Mouse (Mus musculus): Measurements from ENCODE around the gene Ifitm5. TPM values are rescaled to one million over a fixed set of nuclear protein-coding genes. Genes with fewer than 3 reads are reported as not detected.

Gene Ifitm5
- polyA plus RNA-seq, 1 experiment from 2014 or later, result 0.28 TPM

DNA sequence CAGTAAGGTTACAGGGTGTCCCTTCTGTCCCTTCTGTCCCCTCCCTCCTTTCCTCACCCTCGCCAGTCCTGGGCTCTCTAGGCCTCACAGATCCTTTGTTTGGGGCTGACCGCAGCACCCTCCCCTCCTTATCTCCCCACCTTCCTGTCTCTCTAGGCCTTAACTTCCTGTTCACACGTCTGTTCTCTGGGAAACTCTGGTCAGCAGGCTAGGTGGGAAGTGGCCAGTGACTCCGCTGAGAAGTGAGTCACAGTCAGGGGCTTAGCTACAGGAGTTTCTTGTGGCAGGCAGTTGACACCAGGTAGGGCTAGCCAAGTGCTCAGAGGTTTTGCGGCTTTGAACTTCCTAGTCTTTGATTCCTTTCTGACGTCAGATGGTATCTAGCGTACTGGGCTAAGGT lies 3.1 kb downstream of the Ifitm5 start:
- Histone ChIP-seq H3K27me3 (ENCODE audit: control insufficient read depth, insufficient read depth, low read length) (no peaks in the 10 kb centered on the region), H3K4me2 (ENCODE audit: low read depth, low read length) (no peak overlapping the region), H3K27ac (ENCODE audit: low read depth, low read length) (no peak overlapping the region), H3K36me3 (ENCODE audit: control insufficient read depth, insufficient read depth, low read length) (no peaks in the 10 kb centered on the region), H3K9me3 (ENCODE audit: control insufficient read depth, low read length) (no peaks in the 10 kb centered on the region), H3K9ac (replicated peaks; ENCODE audit: low read depth, low read length) (no peak overlapping the region), H3K4me3 (ENCODE audit: low read depth, low read length) (no peak overlapping the region), H3K4me1 (ENCODE audit: control insufficient read depth, insufficient read depth, low read length) (no peaks in the 10 kb centered on the region)
- no peak for ATAC-seq (ENCODE audit: low read depth)
- WGBS, result 81% methylated on average over 7 of the region's 7 CpGs

DNA sequence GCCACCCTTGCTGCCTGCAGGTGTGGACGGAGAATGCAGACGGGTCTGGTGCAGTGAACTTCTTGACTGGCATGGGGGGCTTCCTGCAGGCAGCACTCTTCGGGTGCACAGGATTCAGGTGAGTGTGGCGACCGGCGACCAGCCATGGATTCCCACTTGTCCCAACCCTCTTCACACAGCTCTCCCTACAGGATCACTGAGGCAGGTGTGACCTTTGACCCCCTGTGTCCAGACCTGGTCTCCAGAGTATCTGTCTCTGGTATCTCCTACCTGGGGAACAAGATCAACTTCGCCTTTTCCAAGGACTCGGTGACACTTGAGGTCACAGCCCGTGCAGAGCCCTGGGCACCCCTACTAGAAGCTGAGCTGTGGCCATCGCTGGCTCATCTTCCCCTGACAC lies 3.8 kb downstream of the Ifitm5 start:
- WGBS, result 92% methylated on average over 10 of the region's 10 CpGs
- no peak overlapping the region for H3K4me3 ChIP-seq (ENCODE audit: low read depth, low read length)
- no peaks in the 10 kb centered on the region for H3K27me3 ChIP-seq (ENCODE audit: control insufficient read depth, insufficient read depth, low read length)
- no peak overlapping the region for H3K4me2 ChIP-seq (ENCODE audit: low read depth, low read length)
- no peaks in the 10 kb centered on the region for H3K9me3 ChIP-seq (ENCODE audit: control insufficient read depth, low read length)
- no peak overlapping the region for H3K27ac ChIP-seq (ENCODE audit: low read depth, low read length)
- H3K4me1 ChIP-seq (ENCODE audit: control insufficient read depth, insufficient read depth, low read length), result no peaks in the 10 kb centered on the region
- no peaks in the 10 kb centered on the region for H3K36me3 ChIP-seq (ENCODE audit: control insufficient read depth, insufficient read depth, low read length)
- H3K9ac ChIP-seq (replicated peaks; ENCODE audit: low read depth, low read length), result no peak overlapping the region
- ATAC-seq (ENCODE audit: low read depth), result no peak

DNA sequence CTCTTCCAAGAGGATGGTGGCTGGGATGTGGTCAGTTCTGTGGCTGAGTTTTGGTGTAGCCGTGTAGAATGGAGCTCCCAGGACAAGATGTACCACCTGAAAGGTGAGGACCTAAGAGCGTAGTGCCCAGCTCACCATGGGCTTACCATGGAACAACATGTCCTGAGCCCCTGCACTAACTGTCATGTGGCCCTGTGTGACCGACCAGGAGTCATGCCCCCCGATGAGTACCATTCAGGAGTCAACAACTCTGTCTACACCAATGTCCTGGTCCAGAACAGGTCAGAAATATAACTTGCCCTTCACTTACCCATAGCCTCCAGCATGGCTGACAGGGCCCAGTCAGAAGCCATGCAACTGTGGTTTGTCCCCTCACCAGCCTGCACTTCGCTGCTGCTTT lies 4.8 kb downstream of the Ifitm5 start:
- H3K27ac ChIP-seq (ENCODE audit: low read depth, low read length), result no peak overlapping the region
- ATAC-seq (ENCODE audit: low read depth), result no peak
- H3K27me3 ChIP-seq (ENCODE audit: control insufficient read depth, insufficient read depth, low read length), result no peaks in the 10 kb centered on the region
- H3K9me3 ChIP-seq (ENCODE audit: control insufficient read depth, low read length), result no peaks in the 10 kb centered on the region
- H3K4me2 ChIP-seq (ENCODE audit: low read depth, low read length), result no peak overlapping the region
- H3K4me3 ChIP-seq (ENCODE audit: low read depth, low read length), result no peak overlapping the region
- 95% methylated on average over 5 of the region's 5 CpGs for WGBS
- H3K4me1 ChIP-seq (ENCODE audit: control insufficient read depth, insufficient read depth, low read length), result no peaks in the 10 kb centered on the region
- H3K36me3 ChIP-seq (ENCODE audit: control insufficient read depth, insufficient read depth, low read length), result no peaks in the 10 kb centered on the region
- no peak overlapping the region for H3K9ac ChIP-seq (replicated peaks; ENCODE audit: low read depth, low read length)

- H3K36me3 ChIP-seq (ENCODE audit: control insufficient read depth, insufficient read depth, low read length), result no peaks in the 10 kb centered on the region
- ATAC-seq (ENCODE audit: low read depth), result no peak
- no peak overlapping the region for H3K4me3 ChIP-seq (ENCODE audit: low read depth, low read length)
- WGBS, result 94% methylated on average over 7 of the region's 7 CpGs
- no peak overlapping the region for H3K4me2 ChIP-seq (ENCODE audit: low read depth, low read length)
- H3K9ac ChIP-seq (replicated peaks; ENCODE audit: low read depth, low read length), result no peak overlapping the region
- peaks cover 5% of the 10 kb centered on the region; the same call in 1 of the 2 replicates for H3K4me1 ChIP-seq (ENCODE audit: control insufficient read depth, insufficient read depth, low read length)
- no peaks in the 10 kb centered on the region for H3K27me3 ChIP-seq (ENCODE audit: control insufficient read depth, insufficient read depth, low read length)
- H3K27ac ChIP-seq (ENCODE audit: low read depth, low read length), result no peak overlapping the region
- no peaks in the 10 kb centered on the region for H3K9me3 ChIP-seq (ENCODE audit: control insufficient read depth, low read length)
Observed at GRCm38 (mm10) chr7:140944236-140944635, 5.9 kb downstream of the Ifitm5 start.

DNA sequence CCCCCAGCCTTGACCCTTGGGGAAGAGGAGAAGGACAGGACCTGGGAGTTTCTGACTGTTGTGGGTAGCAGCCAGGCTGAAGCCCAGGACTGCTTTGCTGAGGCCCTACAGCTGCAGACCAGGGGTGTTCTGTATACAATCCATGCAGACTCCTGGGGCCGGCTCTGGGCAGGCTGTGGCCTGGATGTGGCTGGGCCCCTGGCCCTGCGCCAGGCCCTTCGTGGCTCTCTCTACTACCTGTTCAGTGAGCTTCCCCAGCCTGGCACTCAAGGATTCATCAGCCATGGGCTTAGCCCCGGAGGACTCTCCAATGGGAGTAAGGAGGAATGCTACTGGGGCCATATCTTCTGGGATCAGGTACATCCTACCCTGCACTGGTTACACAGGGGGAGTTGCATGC lies 6.7 kb downstream of the Ifitm5 start:
- no peak overlapping the region for H3K4me2 ChIP-seq (ENCODE audit: low read depth, low read length)

GRCm38 (mm10) chr7:140942811-140943210 lies 7.3 kb downstream of the Ifitm5 start:
- Histone ChIP-seq H3K9ac (replicated peaks; ENCODE audit: low read depth, low read length) (no peak overlapping the region), H3K4me3 (ENCODE audit: low read depth, low read length) (no peak overlapping the region), H3K27me3 (ENCODE audit: control insufficient read depth, insufficient read depth, low read length) (no peaks in the 10 kb centered on the region), H3K9me3 (ENCODE audit: control insufficient read depth, low read length) (no peaks in the 10 kb centered on the region), H3K4me1 (ENCODE audit: control insufficient read depth, insufficient read depth, low read length) (peaks cover 5% of the 10 kb centered on the region; the same call in 1 of the 2 replicates), H3K36me3 (ENCODE audit: control insufficient read depth, insufficient read depth, low read length) (no peaks in the 10 kb centered on the region), H3K27ac (ENCODE audit: low read depth, low read length) (no peak overlapping the region), H3K4me2 (ENCODE audit: low read depth, low read length) (no peak overlapping the region)
- no peak for ATAC-seq (ENCODE audit: low read depth)
- WGBS, result 89% methylated on average over 10 of the region's 10 CpGs

More for the DNA sequence above, 6.7 kb downstream of the Ifitm5 start:
- Histone ChIP-seq H3K9me3 (ENCODE audit: control insufficient read depth, low read length) (no peaks in the 10 kb centered on the region), H3K4me3 (ENCODE audit: low read depth, low read length) (no peak overlapping the region), H3K4me1 (ENCODE audit: control insufficient read depth, insufficient read depth, low read length) (peaks cover 5% of the 10 kb centered on the region; the same call in 1 of the 2 replicates), H3K27me3 (ENCODE audit: control insufficient read depth, insufficient read depth, low read length) (no peaks in the 10 kb centered on the region), H3K9ac (replicated peaks; ENCODE audit: low read depth, low read length) (no peak overlapping the region), H3K27ac (ENCODE audit: low read depth, low read length) (no peak overlapping the region), H3K36me3 (ENCODE audit: control insufficient read depth, insufficient read depth, low read length) (no peaks in the 10 kb centered on the region)
- no peak for ATAC-seq (ENCODE audit: low read depth)
- WGBS, result 85% methylated on average over 4 of the region's 4 CpGs

- peak overlapping the region; percentile 45 for H3K4me2 ChIP-seq (ENCODE audit: low read depth, low read length)
- no peak overlapping the region; the same call in 1 of the 2 replicates for H3K27ac ChIP-seq (ENCODE audit: low read depth, low read length)
- 66% methylated on average over 9 of the region's 9 CpGs for WGBS
- H3K9ac ChIP-seq (replicated peaks; ENCODE audit: low read depth, low read length), result no peak overlapping the region; the same call in 1 of the 2 replicates
- H3K9me3 ChIP-seq (ENCODE audit: control insufficient read depth, low read length), result no peaks in the 10 kb centered on the region
- no peak for ATAC-seq (ENCODE audit: low read depth)
- no peaks in the 10 kb centered on the region for H3K36me3 ChIP-seq (ENCODE audit: control insufficient read depth, insufficient read depth, low read length)
- peaks cover 5% of the 10 kb centered on the region; the same call in 1 of the 2 replicates for H3K4me1 ChIP-seq (ENCODE audit: control insufficient read depth, insufficient read depth, low read length)
- no peaks in the 10 kb centered on the region for H3K27me3 ChIP-seq (ENCODE audit: control insufficient read depth, insufficient read depth, low read length)
- H3K4me3 ChIP-seq (ENCODE audit: low read depth, low read length), result no peak overlapping the region
Observed at GRCm38 (mm10) chr7:140942341-140942740, 7.8 kb downstream of the Ifitm5 start.

DNA sequence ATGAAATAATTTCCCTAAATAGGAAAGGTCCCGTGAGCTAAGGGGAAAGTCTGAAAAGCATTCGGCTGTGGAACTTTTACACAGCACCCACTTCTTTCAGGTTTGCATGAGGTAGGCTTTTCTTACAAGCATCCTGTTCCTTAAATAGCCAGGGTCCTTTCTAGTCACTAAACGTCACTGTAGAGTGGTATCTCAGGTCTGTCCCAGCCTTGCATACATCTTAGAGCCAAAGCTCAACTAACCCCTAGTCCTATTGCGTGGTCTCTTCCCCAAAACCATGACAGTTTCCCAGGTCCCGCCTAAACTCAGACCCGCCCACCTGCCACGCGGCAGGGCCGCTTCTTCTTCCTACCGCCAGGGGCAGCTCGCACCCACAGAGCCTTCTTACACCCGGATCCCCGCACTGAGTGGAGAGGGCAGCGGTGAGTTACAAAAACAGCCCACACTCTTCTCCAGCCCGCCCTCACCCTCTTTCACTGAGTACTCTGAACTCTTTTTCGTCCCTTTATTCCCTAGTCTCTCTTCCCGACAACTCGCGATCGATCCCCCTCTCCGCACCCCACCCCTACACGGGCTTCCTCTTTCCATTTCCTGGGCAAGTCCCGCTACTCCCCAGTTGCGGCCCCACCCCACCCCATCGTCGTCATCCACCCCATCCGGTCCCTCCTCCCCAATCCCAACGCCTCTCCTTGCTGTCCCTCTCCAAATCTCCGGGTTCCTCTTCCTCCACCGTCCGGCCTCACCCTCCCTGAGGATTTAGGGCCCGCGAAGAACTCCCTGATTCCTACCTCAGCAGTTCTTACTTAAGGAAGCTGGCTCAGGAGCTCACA lies 8.7 kb downstream of the Ifitm5 start, which contains the start of gene Pgghg:
Gene Pgghg (plus strand): TSS at position 170 of the 830 bp plus-strand sequence.
- H3K4me2 ChIP-seq (ENCODE audit: low read depth, low read length), result peak within 1 kb of the TSS; percentile 45
- H3K27ac ChIP-seq (ENCODE audit: low read depth, low read length), result peak within 1 kb of the TSS; percentile 49; the same call in 1 of the 2 replicates
- peak; percentile 84 for ATAC-seq (ENCODE audit: low read depth)
- no peaks in the 10 kb centered on the region for H3K27me3 ChIP-seq (ENCODE audit: control insufficient read depth, insufficient read depth, low read length)
- H3K4me3 ChIP-seq (ENCODE audit: low read depth, low read length), result peak within 1 kb of the TSS; percentile 30
- peak within 1 kb of the TSS; percentile 42 for H3K9ac ChIP-seq (replicated peaks; ENCODE audit: low read depth, low read length)
- H3K9me3 ChIP-seq (ENCODE audit: control insufficient read depth, low read length), result no peaks in the 10 kb centered on the region
- H3K4me1 ChIP-seq (ENCODE audit: control insufficient read depth, insufficient read depth, low read length), result peaks cover 5% of the 10 kb centered on the region; the same call in 1 of the 2 replicates
- H3K36me3 ChIP-seq (ENCODE audit: control insufficient read depth, insufficient read depth, low read length), result no peaks in the 10 kb centered on the region
- WGBS, result 3% methylated on average over 33 of the region's 33 CpGs

- no peak overlapping the region for H3K27ac ChIP-seq (ENCODE audit: low read depth, low read length)
- 3% methylated on average over 7 of the region's 8 CpGs for WGBS
- 0 out of 2 replicates have a peak overlapping the region, but pooled peaks have one; percentile 4 for H3K4me2 ChIP-seq (ENCODE audit: low read depth, low read length)
- no peaks in the 10 kb centered on the region for H3K36me3 ChIP-seq (ENCODE audit: control insufficient read depth, insufficient read depth, low read length)
- no peaks in the 10 kb centered on the region for H3K9me3 ChIP-seq (ENCODE audit: control insufficient read depth, low read length)
- peak; percentile 63; the same call in 1 of the 2 replicates for ATAC-seq (ENCODE audit: low read depth)
- no peak overlapping the region for H3K9ac ChIP-seq (replicated peaks; ENCODE audit: low read depth, low read length)
- peaks cover 5% of the 10 kb centered on the region; the same call in 1 of the 2 replicates for H3K4me1 ChIP-seq (ENCODE audit: control insufficient read depth, insufficient read depth, low read length)
- H3K27me3 ChIP-seq (ENCODE audit: control insufficient read depth, insufficient read depth, low read length), result no peaks in the 10 kb centered on the region
- H3K4me3 ChIP-seq (ENCODE audit: low read depth, low read length), result no peak overlapping the region
Observed at GRCm38 (mm10) chr7:140939669-140940171, 10.4 kb downstream of the Ifitm5 start.

All from neural tube, embryonic 14.5 days (tissue).